Mouse (Mus musculus) left cerebral cortex, adult 9 months (tissue): ENCODE data around the gene Patj.

Experiments used
- DNase-seq, 2 experiments: peaks; one replicate each; pipeline ENCODE4 v3.0.0; 2022; ENCODE audit warnings: low spot score in 2 of 2

Gene Patj

DNA sequence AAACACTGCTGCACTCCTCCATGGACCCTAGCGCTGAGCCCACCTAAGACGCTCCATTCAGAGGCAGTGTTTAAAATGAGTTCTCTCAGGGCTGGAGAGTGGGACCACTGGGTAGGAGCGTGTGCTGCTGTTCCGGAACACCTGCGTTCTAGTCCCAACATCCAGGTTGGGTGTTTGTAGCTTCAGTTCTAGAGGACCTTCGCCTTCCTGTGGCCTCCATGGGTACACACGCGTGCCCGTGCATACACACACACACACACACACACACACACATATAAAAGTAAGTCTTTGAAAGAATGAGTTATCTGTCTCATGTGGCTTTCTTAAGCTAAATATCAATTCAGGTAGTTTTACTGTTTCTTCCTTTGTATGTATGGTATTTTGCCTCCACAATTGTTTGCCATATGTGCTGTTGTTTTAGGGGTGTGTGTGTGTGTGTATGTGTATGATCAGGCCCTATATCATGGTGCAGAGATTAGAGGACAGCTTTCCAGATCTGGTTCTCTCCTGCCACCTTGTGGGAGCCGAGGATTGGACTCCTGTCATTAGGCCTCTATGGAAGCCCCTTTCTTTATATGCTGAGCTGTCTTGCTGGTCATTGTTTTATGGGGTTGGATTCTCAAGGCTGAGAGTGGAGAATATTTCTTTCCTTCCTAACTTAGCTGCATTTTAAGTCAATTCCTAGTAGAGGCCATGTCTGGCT lies 49.0 kb downstream of the Patj start:
- peak in 1 of 2 experiments; percentile 47 for DNase-seq

DNA sequence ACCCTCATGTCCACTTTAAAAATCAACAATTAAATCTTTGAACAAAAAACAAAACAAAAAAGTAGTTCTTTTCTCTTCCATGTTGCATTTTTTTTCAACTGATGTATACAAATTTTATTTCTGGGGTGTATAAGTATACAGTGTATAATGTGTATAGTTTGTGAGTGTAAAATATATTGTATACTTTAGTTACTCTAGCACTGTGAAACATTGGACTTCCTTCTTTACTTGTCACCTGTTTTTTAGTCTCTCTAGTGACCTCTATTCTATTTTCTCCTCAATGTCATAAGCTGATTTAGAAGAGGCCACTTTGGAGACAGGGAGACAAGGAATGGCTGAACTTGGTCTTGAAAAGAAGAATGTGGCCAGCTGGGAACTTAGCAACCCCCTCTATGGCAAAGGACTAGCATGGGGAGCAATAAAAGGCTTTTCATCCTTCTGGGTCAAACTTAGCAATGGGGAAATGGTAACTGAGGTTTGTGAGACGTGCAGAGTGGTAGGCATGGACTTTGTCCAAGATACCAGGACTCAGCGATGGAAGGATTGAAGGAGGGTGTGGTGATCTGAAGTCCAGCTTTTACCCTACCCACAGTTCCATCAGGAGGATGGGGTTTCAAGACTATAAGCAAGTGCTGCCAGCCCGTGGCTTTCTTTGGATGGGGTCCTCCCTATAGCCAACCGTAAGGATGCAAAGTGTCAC lies 54.1 kb downstream of the Patj start:
- DNase-seq: no peak

DNA sequence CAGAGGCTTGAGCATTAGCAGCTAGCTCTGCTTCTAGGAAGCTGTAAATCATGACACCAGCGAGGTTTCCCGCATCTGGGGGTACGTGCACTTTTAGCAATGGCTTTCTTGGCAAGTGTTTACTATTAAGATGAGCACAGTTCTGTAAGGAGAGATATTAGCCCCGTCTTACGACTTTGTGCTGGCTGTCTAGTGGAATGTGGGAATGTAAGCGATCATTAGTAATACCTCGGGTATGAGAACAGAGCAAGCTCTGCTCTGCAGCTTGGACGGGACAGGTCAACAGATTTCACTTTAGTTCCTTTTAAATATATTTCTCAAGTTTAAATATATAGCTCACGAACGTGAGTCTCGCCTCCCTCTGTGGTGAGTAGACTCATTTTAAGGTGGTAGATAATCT lies 54.7 kb downstream of the Patj start:
- DNase-seq: no peak

DNA sequence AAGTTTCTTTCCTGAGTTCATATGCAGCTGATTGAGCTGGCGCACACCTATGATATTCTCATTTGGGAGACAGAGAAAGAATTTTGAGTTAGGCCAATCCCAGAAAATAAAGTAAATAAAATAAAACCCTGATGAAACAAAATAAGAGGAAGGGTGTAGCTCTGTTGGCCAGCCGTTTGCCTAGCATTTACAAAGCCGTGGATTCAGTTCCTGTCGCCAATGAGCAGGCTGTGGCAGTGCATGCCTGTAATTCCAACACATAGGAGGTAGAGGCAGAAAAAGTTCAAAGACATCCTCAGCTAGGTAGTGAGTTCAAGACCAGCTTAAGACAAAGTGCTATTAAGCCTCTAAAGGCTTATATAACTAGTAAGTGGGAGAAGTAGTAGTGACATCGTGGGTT lies 55.2 kb downstream of the Patj start:
- DNase-seq: no peak

DNA sequence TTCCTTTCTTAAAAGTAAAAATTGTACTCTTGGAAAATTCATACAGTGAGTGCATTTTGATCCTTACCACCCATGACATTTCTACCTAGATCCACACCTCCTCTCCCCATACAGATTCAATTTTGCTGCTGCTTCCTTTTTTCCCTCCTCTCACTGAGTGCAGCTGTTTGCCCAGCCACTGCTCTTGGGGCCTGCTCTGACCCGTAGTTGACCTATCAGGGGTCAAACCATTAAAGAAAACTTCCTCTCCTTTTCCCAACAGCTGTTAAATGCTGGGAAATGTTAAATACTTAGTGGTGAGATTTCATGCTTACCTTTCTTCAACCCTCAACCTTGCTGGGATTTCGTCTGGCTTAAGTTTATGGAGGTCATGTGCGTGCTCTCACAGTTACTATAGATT lies 55.7 kb downstream of the Patj start:
- DNase-seq: no peak

DNA sequence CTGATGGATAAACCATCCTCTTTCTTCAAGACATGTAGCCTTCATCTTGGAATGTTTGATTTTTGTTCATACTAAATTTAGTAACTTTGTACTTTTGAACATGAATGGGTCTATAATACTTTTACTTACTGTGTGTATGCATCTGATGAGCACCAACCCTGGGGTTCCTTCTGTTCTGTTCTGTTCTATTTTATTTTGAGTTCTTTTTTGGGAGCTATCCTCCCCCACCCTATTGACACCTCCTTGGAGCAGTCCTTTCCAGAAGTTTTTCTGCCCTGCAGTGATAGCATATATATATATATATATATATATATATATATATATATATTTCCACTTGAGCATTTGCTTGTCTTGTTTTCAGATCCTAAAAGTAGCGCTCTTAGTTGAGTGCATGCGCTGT lies 57.1 kb downstream of the Patj start:
- DNase-seq: no peak

DNA sequence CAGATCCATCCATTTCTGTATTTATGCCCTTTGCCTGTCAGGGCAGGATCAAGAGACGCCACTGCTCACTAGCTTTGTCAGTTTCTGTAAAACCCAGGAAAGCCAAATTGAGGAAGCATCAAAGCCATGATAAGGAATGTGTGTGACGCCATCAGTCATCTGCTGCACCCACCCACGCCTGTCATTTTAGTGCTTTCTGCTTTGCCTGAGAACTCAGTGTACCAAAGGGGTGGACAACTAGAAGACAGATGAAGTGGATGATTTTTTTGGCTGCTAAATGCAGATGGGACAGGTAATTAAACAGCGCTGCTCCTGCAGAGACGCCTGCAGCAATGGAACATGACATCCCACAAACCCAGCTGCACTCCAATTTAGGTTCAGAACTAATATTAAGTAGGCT lies 57.6 kb downstream of the Patj start:
- peak; percentile 36 to 59 for DNase-seq

DNA sequence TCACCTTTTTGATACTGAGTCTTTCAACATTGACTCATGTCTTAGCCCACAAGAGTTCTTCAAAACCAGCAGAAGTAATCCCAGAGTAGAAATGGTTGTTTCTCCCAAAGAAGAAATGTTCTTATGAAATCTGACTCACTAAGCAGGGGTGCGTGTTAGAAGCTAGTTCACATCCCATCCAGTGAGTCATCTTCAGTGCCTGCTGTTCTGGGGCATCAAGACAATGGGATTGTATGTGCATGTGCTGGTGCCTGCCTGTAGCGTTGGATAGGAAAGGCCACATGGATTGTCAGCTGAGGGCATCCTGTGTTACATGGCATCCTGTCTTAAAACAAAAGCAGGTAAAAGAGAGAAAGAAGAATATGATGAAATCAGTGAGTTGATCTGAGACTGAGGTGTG lies 59.8 kb downstream of the Patj start:
- no peak for DNase-seq

DNA sequence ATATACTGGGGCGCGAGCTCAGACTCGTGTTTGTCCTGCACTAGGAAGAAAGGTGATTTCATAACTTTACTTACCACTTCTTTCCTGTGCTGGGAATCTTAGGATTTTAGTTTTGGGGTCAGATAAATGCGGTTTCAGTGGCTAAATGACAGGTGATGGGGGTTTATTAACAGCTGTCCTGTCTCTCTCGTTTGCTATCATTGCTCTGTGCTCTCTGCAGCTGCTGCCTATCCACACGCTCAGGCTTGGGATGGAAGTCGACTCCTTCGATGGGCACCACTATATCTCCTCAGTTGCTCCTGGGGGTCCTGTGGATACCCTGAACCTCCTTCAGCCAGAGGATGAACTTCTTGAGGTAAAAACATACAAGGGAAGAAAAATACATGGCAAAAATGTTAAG lies 60.3 kb downstream of the Patj start:
- no peak for DNase-seq

DNA sequence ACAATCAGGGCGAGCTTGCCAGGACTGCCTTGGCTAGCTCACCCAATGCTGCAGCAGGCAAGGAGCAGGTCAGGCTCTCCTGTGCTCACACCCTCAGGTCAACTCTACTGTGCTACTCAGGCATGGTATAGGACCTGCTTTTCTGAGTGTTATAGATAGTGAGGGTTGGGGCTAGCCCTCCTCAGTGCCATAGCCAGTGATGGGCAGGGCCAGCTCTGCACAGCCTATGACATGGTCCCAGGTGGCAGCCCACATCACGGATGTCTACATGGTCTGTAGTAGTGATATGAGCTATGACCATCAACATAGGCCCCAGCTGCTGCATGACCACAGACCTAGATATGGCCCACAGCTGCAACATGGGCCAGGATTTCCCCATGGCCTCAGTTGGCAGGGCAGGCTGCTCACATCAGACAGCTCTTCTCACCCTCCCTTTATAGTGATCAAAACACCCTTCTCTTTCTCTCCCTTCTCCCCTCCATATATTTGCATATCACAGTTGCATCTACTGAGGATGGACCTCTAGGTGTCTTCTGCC lies 66.3 kb downstream of the Patj start:
- no peak for DNase-seq

DNA sequence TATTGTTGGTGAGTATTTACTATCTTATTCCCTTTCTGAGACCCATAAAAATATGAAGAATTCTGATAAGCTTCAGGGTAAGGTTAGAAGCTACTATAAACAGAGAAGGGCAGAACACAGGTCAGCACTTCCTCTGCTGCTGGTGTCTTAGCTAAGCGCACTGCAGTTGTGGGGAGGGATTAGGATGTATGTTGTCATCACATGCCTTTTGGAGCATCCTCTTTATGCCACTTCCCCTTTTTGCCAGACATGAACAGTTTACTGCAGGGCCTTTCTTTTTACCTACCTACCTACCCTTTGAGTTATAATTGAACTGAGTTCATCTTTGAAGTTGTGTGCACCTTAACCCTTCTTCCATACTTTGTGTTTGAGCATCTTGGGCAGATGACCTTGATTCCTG lies 69.9 kb downstream of the Patj start:
- DNase-seq: no peak

DNA sequence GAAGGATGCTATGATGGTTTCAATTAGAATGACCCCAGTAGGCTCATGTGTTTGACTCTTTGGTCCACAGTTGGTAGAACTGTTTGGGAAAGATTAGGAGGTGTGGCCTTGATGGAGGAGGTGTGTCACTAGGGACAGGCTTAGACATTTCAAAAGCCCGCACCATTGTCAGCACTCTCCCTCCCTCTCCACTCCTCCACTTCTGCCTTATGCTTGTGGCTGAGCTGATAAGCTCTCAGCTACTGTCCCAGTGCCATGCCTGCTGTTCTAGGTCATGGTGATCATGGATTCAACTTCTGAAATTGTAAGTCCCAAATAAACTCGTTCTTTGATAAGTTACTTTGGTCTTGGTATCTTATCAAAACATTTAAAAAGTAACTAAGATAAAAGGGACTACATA lies 70.3 kb downstream of the Patj start:
- no peak for DNase-seq

DNA sequence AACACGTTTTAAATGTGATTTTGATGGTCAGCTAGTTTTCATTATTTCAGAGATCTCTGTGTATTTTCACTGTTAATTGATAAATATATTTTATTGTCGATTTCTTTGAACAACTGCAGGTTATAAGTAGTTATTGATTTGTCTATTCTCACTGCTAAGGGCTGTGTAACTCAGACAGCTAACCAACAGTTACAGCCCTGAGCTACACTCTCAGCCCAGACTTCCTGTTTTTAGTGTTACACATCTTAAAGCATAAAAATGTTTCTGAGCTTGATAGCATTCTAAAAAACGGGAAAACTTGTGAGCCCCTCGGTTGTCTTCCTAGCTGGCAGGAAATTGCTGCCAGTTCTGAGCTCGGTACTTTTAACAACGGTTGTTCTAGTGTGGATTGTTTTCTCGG lies 75.8 kb downstream of the Patj start:
- no peak for DNase-seq

DNA sequence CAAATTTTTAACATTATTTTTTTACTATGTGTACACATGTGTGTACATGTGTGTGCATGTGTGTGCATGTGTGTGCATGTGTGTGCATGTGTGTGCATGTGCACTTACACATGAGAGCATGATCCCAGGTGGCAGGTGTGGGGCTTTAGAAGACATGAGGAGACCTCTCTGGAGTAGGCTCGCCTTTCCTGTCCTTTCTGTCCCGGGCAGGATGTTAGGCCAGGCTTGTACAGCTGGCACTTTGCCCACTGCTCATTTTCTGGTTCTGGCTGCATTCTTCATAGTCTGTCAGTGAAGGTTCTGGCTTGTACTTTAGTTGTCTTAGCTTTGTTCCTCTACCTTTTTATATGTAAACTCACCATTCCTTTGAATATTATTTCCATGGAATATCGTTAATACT lies 77.9 kb downstream of the Patj start:
- no peak for DNase-seq

DNA sequence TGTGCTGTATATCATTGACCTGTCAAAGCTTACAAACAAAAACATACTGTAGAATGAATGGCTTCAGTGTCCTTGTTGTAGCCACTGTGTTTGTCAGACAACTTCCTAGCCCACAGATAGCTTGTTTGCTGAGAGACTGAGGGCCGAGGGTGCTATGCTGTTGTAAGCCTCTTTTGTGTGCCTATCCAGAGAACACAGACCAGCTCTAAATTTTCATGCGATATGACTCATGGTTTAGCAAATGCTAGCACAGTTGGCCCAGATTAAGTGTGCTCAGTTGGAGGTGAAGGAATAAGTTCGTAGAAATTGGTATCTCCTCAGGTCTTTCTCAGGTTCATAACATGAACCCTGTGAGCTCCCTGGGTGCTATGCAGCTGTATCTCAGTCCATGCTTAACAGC lies 82.4 kb downstream of the Patj start:
- no peak for DNase-seq

DNA sequence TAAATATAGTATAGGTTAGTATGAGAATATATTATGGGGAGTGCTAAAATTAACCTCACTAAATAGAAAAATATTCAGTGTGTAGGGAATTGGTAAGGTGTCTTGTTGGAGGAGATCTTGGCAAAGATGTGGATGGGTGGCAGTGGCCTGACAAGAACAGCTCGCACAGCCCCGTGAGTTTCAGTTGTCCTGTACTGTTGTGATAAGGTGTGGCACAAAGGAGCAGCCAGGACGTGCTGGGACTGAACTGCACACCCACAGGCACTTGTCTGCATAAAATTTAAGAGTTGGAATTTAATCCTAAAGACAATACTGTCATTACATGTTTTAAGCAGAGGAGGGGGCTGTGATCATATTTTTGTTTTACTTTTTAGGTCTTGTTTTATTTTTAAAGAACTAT lies 90.9 kb downstream of the Patj start:
- DNase-seq: no peak

DNA sequence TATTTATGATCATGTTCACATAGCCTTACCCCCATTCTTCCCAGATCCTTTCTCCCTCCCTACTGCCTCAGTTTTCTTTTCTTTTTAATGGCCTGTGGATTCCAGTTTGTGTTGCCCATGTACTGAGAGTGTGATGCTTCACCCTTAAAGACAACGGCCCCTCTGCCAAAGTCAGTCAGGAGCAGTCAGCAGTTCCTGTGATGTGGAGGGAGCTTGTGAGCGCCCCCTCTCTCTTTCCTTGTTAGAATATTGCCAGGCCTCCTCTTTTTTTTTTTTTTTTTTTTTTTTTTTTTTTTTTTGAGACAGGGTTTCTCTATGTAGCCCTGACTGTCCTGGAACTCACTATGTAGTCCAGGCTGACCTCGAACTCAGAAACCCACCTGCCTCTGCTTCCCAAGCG lies 91.3 kb downstream of the Patj start:
- no peak for DNase-seq

DNA sequence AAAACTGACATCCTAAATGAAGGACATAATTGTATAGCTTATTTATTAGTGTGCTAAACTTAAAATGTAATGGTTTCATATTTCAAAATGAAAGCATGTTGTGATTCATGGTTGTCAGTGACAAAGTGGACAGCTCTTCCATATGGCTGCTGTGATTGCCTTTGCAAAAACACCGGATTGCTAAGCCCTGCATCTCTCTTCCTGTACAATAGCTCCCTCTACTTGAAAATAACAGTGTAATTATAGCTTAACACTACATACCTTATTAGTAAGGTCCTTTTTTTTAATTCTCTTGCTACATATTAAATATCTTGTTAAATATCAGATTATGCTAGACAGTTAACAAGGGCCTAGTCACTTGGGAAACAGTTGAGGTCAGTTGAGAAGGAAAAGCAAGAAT lies 93.8 kb downstream of the Patj start:
- DNase-seq: no peak

DNA sequence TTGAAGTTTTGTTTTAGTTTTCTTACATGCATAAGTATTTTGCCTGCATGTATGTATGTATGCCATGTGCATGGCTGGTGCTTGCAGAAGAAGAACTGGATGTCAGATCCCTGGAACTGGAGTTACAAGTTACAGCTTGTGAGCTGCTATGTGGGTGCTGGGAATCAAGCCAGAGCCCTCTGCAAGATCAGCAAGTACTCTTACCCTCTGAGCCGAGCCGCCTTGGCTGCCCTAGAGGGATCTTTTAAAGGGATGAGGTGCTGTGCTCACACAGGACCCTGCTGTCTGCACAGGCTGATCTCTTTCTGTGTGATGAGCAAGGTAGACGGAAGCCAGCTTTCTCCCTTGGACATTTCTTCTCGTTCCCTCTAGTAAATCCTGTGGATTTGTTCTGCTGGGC lies 102.8 kb downstream of the Patj start:
- no peak for DNase-seq

DNA sequence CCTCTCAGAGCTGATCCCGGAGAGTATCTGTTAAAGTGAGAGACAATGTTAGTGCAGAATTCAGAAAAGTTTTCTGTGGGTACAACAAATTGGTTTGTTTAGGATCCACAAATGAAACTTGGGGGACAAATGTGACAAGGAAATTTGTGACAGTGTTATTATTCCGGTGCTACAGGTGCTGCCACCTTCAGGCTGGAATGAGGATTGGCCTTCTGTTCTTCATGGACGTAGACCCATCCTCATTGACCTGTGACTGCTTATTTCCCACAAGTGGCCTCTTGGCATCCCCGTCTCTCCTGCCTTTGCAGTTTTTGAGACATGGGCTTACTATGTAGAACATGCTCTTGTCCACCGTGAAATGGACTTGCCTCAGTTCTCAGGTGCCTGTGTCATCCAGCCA lies 104.6 kb downstream of the Patj start:
- DNase-seq: no peak

DNA sequence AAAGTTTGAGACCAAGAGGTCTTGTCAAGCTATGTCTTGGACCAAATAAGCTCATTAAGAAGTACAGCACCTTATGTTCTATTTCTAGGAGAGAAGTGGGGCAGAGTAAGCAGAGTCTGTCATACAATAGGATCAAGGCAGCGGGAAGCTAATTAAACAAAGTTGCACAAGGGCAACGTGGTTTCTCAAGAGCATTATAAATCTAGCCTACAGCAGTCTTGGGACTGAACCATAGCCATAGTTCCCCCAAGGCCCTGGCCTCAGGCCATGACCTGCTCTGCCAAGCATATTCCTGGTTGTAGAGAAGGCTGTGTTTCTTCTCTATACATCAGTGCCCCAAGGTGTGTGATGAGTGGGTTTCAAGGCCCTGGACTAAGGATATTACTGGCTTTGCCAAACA lies 105.3 kb downstream of the Patj start:
- DNase-seq: no peak

DNA sequence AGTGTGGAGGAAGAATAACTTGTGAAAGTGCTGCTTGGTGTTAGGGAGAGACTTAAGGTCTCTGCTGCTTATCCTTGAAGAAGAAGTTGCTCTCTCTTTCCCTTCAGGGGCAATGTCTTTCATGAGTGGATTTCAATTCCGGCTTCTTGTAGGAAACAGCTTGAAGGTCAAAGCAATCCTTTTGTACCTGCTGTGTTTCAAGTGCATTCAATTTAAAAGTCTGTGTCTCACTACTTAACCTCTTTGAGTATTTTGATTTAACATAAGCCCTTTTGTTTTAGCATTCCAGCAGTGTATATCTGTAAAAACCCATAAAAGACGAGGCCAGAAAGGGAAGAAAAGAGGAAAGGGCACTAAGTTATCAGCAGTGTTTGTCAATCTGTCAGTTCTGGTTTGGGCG lies 109.2 kb downstream of the Patj start:
- no peak for DNase-seq

DNA sequence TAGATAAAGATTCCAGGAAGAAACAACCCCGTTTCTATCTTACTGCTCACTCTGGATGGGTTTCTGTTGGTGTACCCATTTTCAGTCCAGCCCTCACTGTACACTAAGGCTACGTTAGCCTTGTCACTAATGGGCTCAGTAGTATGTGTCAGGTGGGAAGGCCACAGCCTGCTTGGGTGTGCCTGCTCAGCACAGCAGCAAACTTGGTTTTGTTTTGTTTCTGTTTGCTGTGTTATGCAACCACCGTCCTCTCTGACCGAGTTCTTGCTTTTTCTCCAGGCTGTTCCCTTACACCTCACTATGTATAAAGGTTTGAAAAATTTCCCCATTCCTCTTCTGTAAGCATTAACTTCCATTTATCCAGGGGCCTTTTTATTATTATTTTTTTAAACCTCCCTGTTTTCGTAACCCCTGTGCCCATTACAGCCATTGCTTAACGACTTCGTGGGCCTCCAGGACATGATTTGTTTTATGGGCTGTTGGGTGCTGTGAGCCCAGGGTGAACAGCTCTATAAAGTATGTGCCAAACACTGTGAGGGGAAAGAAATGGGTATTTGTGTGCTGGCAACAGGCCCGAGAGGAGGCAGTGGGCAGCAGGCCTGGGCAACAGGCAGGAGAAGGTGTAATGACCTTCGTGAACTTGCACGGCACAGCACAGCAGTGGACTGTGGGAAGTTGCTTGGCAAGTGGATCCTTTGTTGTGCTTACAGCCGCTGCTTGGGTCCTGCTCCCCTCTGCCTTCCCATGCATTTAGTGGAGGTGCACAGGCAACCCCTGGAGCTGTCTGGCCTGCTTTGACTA lies 113.1 kb downstream of the Patj start:
- no peak for DNase-seq
